In genomic region chr11:97686322-97686908, GRCm38 (mm10) we compare ENCODE assay signal across 8 mouse cellular contexts. TPM values are rescaled to one million over a fixed set of nuclear protein-coding genes. Genes with fewer than 3 reads are reported as not detected.
DNase-seq lines count a peak whose midpoint lies in the region; ATAC-seq and TF ChIP-seq lines count a peak whose summit lies in the region.

No protein-coding gene starts in this region.

- peaks cover 16% of the 10 kb centered on the region for H3K4me1 ChIP-seq in cerebellum, adult 2 months (ENCODE audit: control insufficient read depth, insufficient read depth, low read length)
- H3K4me1 ChIP-seq in testis, adult 2 months (ENCODE audit: control insufficient read depth, insufficient read depth, low read length): peaks cover 18% of the 10 kb centered on the region
- H3K4me1 ChIP-seq in liver, embryonic 11.5 days (replicated peaks; ENCODE audit: control insufficient read depth, insufficient read depth, low read length): peaks cover 11% of the 10 kb centered on the region; the same call in 1 of the 2 replicates
- H3K4me1 ChIP-seq in stomach, postnatal 0 days (replicated peaks; ENCODE audit: control insufficient read depth, insufficient read depth): no peaks in the 10 kb centered on the region; the same call in 1 of the 2 replicates

- H3K9me3 ChIP-seq in liver, embryonic 11.5 days (ENCODE audit: control insufficient read depth, low read length): no peaks in the 10 kb centered on the region
- no peaks in the 10 kb centered on the region for H3K9me3 ChIP-seq in stomach, postnatal 0 days (ENCODE audit: control insufficient read depth, low read length)

- peak overlapping the region; percentile 67 for H3K4me2 ChIP-seq in liver, embryonic 11.5 days
- H3K4me2 ChIP-seq in stomach, postnatal 0 days (replicated peaks; ENCODE audit: low read depth): peak overlapping the region; percentile 58

- no peak for TF ChIP-seq EP300 in stomach, postnatal 0 days (optimal IDR thresholded peaks at IDR 0.05)

- ATAC-seq in liver, embryonic 11.5 days (replicated peaks; ENCODE audit: low FRiP score): no peak
- ATAC-seq in stomach, postnatal 0 days (ENCODE audit: low FRiP score, low TSS enrichment): no peak

- 58% methylated on average over 11 of the region's 11 CpGs for WGBS in cerebellum, adult 2 months
- 69% methylated on average over 11 of the region's 11 CpGs for WGBS in liver, embryonic 11.5 days
- WGBS in stomach, postnatal 0 days: 64% methylated on average over 11 of the region's 11 CpGs

- TF ChIP-seq POLR2A in cerebellum, adult 2 months (IDR thresholded peaks at IDR 0.05; ENCODE audit: borderline replicate concordance, insufficient read depth, low read length): no peak
- no peak for TF ChIP-seq POLR2A in testis, adult 2 months (IDR thresholded peaks at IDR 0.05; ENCODE audit: control insufficient read depth, low read depth, low read length)

- peak overlapping the region; percentile 53; the same call in 1 of the 2 replicates for H3K9ac ChIP-seq in liver, embryonic 11.5 days (ENCODE audit: low read depth, low read length)
- H3K9ac ChIP-seq in stomach, postnatal 0 days (ENCODE audit: low read length): peak overlapping the region; percentile 31

- peak; percentile 40 to 44 for DNase-seq in cerebellum, adult 2 months
- DNase-seq in cerebellum, postnatal 14 days: no peak
- no peak for DNase-seq in testis, postnatal 14 days (ENCODE audit: low spot score)
- DNase-seq in liver, embryonic 11.5 days (ENCODE audit: low spot score): no peak
- DNase-seq in stomach, postnatal 0 days (ENCODE audit: low spot score): no peak
- DNase-seq in thymus, postnatal 36 days: no peak
- DNase-seq in spleen, adult 18-20 months: no peak

- no peak for TF ChIP-seq CTCF in cerebellum, adult 2 months (IDR thresholded peaks at IDR 0.05; ENCODE audit: borderline replicate concordance, insufficient read depth, low read depth, low read length)
- no peak for TF ChIP-seq CTCF in testis, adult 2 months (IDR thresholded peaks at IDR 0.05; ENCODE audit: control insufficient read depth, insufficient read depth, insufficient replicate concordance, low read depth, low read length)
- no peak for TF ChIP-seq CTCF in stomach, postnatal 0 days (IDR thresholded peaks at IDR 0.05; ENCODE audit: low read depth)

- no peaks in the 10 kb centered on the region for H3K27me3 ChIP-seq in cerebellum, adult 2 months (ENCODE audit: control insufficient read depth, insufficient read depth, low read length)
- H3K27me3 ChIP-seq in testis, adult 2 months (ENCODE audit: control insufficient read depth, insufficient read depth, low read length): no peaks in the 10 kb centered on the region
- no peaks in the 10 kb centered on the region for H3K27me3 ChIP-seq in liver, embryonic 11.5 days (replicated peaks; ENCODE audit: control insufficient read depth, insufficient read depth, low read length)
- no peaks in the 10 kb centered on the region for H3K27me3 ChIP-seq in stomach, postnatal 0 days (ENCODE audit: control insufficient read depth, insufficient read depth, low read length)

- peak overlapping the region; percentile 75 for H3K4me3 ChIP-seq in cerebellum, adult 2 months (replicated peaks; ENCODE audit: insufficient read depth, low read depth, low read length)
- peak overlapping the region; percentile 53 for H3K4me3 ChIP-seq in testis, adult 2 months (ENCODE audit: control insufficient read depth, low read depth, low read length)
- H3K4me3 ChIP-seq in liver, embryonic 11.5 days (ENCODE audit: low read depth, low read length): peak overlapping the region; percentile 32
- H3K4me3 ChIP-seq in stomach, postnatal 0 days (ENCODE audit: low read depth, low read length): peak overlapping the region; percentile 31

- 0 out of 2 replicates have a peak overlapping the region, but pooled peaks have one; percentile 3 for H3K27ac ChIP-seq in cerebellum, adult 2 months (ENCODE audit: insufficient read depth, low read length)
- H3K27ac ChIP-seq in testis, adult 2 months (ENCODE audit: control insufficient read depth, insufficient read depth, low read depth, low read length): peak overlapping the region; percentile 20; the same call in 1 of the 2 replicates
- no peak overlapping the region for H3K27ac ChIP-seq in liver, embryonic 11.5 days (ENCODE audit: low read depth, low read length)
- H3K27ac ChIP-seq in stomach, postnatal 0 days (replicated peaks): 0 out of 2 replicates have a peak overlapping the region, but pooled peaks have one; percentile 40

- no peaks in the 10 kb centered on the region for H3K36me3 ChIP-seq in testis, adult 2 months (ENCODE audit: control insufficient read depth, insufficient read depth, low read length)
- peaks cover 10% of the 10 kb centered on the region for H3K36me3 ChIP-seq in liver, embryonic 11.5 days (ENCODE audit: control insufficient read depth, insufficient read depth, low read length)
- peaks cover 26% of the 10 kb centered on the region for H3K36me3 ChIP-seq in stomach, postnatal 0 days (ENCODE audit: control insufficient read depth, insufficient read depth, low read length)

RNA-seq across cellular contexts. Expression of gene Cisd3, which starts 0.8 kb away (rescaled TPM):
- 70.2 and 72.2 TPM in 2 replicates for polyA plus RNA-seq in cerebellum, adult 2 months (2012; rRNA removed)
- polyA plus RNA-seq in testis, adult 2 months (2012; rRNA removed): 17.6 and 17.7 TPM in 2 replicates
- polyA plus RNA-seq in liver, embryonic 11.5 days (2014; fragmentation: Nextera tagmentation; extraction: Ambion mirVana): 18.0 and 21.9 TPM in 2 replicates
- 44.2 TPM in 2 replicates for polyA plus RNA-seq in stomach, postnatal 0 days (2015; fragmentation: Nextera tagmentation; extraction: Ambion mirVana)

RNA-seq across cellular contexts. Expression of gene Pcgf2, which starts 13.9 kb away (rescaled TPM):
- polyA plus RNA-seq in cerebellum, adult 2 months (2012; rRNA removed): 54.3 and 59.5 TPM in 2 replicates
- polyA plus RNA-seq in testis, adult 2 months (2012; rRNA removed): 6.4 and 8.1 TPM in 2 replicates
- polyA plus RNA-seq in liver, embryonic 11.5 days (2014; fragmentation: Nextera tagmentation; extraction: Ambion mirVana): 10.3 and 13.2 TPM in 2 replicates
- 5.9 and 6.6 TPM in 2 replicates for polyA plus RNA-seq in stomach, postnatal 0 days (2015; fragmentation: Nextera tagmentation; extraction: Ambion mirVana)

RNA-seq across cellular contexts. Expression of gene Psmb3, which starts 16.8 kb away (rescaled TPM):
- 291 and 295 TPM in 2 replicates for polyA plus RNA-seq in cerebellum, adult 2 months (2012; rRNA removed)
- polyA plus RNA-seq in testis, adult 2 months (2012; rRNA removed): 102 and 104 TPM in 2 replicates
- polyA plus RNA-seq in liver, embryonic 11.5 days (2014; fragmentation: Nextera tagmentation; extraction: Ambion mirVana): 558 and 561 TPM in 2 replicates
- polyA plus RNA-seq in stomach, postnatal 0 days (2015; fragmentation: Nextera tagmentation; extraction: Ambion mirVana): 405 and 438 TPM in 2 replicates

RNA-seq across cellular contexts. Expression of gene Mllt6, which starts 23.2 kb away (rescaled TPM):
- polyA plus RNA-seq in cerebellum, adult 2 months (2012; rRNA removed): 68.4 and 69.3 TPM in 2 replicates
- 7.4 and 8.2 TPM in 2 replicates for polyA plus RNA-seq in testis, adult 2 months (2012; rRNA removed)
- polyA plus RNA-seq in liver, embryonic 11.5 days (2014; fragmentation: Nextera tagmentation; extraction: Ambion mirVana): 0.97 and 1.0 TPM in 2 replicates
- 1.1 TPM in 2 replicates for polyA plus RNA-seq in stomach, postnatal 0 days (2015; fragmentation: Nextera tagmentation; extraction: Ambion mirVana)

RNA-seq across cellular contexts. Expression of gene Epop, which starts 56.9 kb away (rescaled TPM):
- polyA plus RNA-seq in cerebellum, adult 2 months (2012; rRNA removed): 4.1 and 5.4 TPM in 2 replicates
- polyA plus RNA-seq in testis, adult 2 months (2012; rRNA removed): 0.47 and 0.58 TPM in 2 replicates
- polyA plus RNA-seq in liver, embryonic 11.5 days (2014; fragmentation: Nextera tagmentation; extraction: Ambion mirVana): 4.1 and 4.8 TPM in 2 replicates
- 9.7 and 10.8 TPM in 2 replicates for polyA plus RNA-seq in stomach, postnatal 0 days (2015; fragmentation: Nextera tagmentation; extraction: Ambion mirVana)

Comparison
In these comparisons a context has a peak if more than half of its experiments do, and no peak if none do; other contexts are left out.
1. DNase-seq: peak in cerebellum, adult 2 months (2 of 2); none in cerebellum, postnatal 14 days (0 of 2), testis, postnatal 14 days (single experiment), liver, embryonic 11.5 days (single experiment), stomach, postnatal 0 days (single experiment), thymus, postnatal 36 days (0 of 2) and spleen, adult 18-20 months (0 of 2).
2. Peak in every context shown above with its lines, with median percentiles within 50 percentile points of each other: H3K4me3 ChIP-seq.